Mouse (Mus musculus): ENCODE data around the gene Ehd4.

The Ehd4 gene

DNA sequence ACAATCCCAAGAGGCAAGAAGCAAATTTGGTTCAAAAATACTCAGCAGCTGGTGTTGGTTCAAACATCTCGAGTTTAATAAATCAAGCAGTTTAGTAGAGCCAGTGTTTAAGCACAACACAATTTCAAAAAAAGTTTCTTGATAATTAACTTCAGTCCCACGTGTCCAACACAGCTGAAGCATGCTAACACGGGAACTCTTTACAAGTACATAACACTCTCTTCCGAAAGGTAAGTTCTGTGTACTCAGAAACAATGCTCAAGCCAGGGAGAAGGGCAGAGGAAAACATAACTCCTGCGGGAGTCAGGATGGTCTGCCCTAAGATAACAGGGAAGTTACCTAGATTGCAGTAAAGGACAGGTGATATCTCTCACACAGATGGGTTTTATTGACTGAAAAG is 12.1 kb downstream of the Ehd4 start:
- no peak for DNase-seq

DNA sequence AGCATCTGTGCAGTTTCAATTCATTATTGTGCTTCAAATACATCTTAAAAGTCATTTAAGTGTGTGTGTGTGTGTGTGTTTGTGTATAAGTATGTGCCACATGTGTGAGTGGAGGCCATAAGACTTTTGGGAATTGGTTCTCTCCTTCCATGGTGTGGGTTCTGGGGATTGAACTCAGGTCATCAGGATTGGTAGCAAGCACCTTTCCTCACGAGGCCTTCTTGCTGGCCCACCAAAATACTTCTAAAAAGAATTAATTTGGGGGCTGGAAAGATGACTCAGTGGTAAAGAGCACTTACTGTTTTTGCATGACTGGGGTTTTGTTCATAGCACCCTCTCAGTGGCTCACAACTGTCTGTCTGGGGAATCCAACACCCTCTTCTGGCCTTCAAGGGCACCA is 12.7 kb downstream of the Ehd4 start:
- DNase-seq = no peak

DNA sequence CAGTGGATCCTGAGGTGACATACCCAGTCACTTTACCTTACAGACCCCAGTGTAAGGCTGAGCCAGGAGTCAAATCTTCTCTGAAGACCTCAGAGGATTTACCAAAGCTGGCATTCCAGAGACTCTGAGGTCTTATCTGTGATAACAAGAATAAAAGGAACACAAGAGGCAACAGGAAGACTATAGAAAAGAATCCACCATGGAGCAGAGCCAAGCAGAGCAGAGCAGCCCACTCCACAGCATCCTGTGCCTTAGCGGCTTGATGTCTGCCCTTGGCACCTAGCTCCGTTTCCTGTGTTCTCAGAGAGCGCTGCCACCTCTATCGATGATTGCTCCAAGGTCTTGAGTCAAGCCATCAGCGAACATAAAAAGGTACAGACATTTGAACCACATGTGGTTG is 14.1 kb downstream of the Ehd4 start:
- DNase-seq = peak in 1 of 2 experiments; percentile 22

DNA sequence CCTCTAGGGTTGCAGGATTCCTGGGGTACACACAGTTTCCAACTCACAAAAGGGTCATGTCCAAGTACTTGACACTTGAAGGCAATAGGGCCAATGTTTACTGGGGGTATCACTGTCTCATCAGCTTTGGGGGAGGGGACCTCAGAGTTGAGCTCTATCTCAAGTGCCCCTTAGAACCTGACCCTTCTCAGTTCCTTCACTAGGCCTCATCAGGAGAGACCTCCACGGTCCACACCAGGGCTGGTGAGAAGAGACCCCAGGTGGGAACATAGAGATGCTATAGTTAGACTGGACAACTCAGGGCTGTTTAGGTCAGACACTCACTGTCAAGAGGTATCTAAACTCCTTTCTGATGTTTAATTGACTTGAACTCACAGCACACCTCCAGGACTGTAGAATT is 15.3 kb downstream of the Ehd4 start:
- DNase-seq = no peak

DNA sequence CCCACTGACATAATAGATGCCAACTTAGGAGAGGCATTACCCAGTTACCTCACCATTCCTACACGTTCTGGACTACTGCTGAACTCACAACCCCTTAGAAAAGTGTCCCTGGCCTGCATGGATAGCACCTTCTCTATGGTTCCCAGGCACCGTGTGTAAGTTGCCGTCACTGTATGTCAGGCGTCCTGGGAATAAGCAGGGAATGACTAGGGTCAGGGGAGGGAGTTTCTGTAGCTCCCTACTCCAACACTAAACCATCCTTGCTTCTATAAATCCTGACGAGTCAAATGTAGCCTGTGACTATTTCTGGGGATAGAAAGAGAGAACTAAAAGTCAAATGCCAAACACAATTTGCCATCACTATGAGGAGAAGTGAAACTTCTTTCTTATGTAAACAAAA is 17.1 kb downstream of the Ehd4 start:
- no peak for DNase-seq

DNA sequence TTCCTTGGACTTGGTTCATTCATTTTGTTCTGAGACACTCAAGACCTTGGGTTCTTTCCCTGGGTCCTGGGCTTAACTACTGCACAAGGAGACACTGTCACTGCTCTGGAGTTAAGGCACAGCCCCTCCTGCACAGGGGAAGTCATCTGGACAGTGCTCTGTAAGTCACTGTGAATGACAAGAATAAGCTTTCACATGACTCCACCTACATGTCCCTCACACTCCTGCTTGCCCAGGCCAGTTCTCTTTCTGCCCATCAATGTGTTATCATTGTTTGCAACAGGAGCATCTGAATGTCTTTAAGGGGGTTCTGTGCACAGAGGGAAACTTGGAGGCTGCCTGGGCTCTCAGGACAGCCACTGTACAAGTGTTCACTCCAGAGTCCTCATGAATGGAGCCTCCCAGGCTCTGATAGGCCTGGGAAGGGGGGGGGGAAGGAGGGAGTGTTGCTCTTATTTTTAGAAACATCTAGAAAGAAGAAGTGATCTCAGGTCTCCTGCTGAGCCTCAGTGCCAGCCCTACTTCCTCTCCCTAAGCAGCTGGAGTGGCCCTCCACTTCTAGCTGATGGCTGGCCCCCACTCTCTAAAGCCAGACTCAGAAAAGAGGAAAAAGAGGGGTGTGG is 19.8 kb downstream of the Ehd4 start:
- no peak for DNase-seq

DNA sequence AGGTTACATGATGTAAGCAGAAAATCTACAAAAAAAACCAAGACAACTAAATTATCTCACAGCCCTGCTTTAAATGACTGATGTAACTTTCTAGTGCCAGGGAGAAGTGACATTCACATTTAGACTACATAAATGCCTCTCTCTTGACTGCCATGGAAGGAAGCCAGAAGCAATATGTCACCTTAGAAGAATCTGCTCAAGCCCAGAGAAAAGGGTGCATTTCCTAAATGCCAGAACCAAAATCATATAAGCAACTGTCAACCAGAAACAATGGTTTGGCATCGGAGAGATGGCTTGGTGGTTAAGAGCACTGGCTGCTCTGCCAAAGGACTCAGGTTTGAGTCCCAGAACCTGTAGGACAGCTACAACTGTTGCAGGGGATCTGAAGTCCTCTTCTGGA is 22.5 kb downstream of the Ehd4 start:
- DNase-seq = no peak

DNA sequence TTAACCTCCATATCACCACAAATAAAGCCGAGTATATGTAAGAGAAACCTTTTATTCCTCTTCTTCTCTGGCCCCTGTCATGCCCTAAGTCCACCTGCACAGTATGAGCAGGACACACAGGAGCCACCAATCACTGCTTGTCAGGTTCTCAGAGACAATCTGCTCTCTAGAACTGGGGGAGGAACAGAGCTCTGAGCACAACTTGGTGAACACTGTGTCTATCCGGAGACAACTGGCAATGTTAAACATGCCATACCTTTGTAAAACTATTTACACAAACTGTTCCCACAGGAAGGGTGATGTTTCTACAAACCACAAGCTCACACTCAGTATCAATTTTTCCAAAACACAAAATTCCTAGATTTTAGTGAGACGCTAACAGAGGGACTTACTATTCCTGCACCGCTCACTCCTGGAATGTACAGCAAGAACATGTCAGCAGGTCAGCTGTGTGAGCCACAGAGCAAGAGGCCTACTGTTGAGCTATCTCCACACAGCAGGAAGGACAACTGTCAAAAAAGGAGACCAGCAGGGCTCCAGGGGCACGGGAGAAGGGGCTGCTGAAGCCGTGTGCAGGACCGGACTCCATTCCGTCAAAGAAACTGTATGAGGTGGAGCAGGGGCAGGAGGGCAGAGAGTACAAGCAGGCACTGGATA is 25.0 kb downstream of the Ehd4 start:
- DNase-seq = no peak

DNA sequence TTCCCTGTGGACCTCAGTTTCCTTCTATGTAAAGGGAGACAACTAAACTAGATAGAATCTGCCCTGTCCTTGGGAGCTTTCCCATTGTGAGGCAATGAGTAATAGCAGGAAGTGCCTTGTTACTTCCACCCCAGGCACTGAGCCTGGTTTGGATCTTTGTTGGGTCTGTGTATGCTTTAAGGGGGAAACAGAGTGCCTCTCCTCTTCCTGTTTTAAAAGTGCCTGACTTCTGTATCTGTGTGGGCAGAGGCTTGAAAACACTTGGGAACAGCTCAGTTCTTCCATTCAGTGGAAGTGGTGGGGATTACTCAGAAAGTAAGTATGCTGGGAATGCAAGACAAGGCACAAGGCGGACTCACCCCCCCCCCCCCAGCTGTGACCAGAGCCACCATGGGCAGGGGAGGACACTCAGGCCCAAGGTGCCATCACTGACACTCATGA is 25.8 kb downstream of the Ehd4 start:
- DNase-seq = no peak

DNA sequence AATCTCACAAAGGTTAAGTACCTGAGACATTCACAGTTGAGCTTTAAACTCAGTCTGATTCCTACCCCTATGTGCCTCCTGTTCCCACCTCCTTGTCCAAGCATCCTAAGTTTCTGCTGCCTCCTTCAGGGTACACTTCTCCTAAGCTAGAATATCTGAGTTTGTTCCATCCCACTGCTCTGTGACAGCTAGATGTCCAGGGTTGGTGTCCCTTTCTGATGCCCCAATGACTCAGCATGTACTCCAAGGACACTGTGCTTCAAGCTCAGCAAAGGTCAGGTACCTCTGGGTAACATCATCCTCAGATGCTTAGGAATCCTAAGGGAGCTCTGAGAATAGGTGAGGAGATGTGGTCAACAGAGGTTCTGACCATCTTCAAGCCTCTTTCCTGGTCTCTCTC is 26.4 kb downstream of the Ehd4 start:
- DNase-seq = no peak

DNA sequence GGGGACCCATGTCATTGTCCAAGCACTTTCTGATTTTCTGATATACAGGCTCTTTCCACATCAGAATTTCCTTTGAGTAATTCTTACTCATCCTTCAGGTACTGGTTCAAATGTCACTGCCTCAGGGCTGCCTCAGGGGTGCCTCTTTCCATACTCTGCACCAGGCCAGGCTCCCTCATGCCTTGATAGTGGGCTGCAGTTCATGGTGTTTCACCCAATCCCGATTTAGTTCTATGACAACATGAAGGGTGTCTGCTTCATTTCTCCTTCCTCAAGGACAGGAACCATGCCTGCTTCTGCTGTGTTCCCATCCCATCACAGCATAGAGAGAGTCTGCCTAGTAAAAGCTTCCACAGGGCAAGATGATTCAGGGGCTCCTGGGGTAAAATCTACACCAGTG is 27.5 kb downstream of the Ehd4 start:
- no peak for DNase-seq

DNA sequence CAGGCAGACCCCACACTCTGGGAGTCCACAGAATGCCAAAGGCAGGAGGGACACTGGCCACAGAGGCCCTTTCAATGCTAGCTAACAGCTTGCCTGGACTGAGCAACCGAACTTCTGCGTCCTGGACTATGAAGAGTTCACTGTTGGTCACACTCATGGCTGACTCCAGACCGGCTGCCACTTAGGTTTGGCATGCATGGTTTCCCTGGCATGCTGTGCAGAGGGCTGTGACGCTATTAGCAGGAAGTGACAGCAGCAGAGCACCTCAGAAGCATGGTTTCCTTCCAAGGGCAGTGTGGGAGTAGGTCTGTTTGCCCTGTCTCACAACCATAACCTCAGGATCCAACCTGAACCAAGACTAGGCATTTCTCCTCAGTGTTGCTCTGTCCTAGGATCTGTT is 28.0 kb downstream of the Ehd4 start:
- DNase-seq = no peak

DNA sequence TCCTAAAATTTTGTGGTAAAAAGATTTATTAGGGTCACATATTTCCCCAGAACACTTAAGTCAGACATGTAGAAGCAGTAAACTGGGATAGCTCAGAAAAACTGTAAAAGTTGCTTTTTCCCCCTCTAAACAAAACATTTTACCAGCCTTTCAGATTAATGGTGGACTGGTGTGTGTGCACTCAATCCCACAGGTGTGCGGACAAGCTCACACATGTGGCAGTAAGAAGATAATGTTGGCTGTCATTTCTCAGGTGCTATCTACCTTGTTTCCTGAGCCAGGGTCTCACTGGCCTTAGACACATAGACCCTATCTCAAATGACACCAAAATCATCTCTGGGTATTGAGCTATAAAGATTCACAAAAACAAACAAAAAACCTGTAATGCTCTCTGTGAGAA is 28.9 kb downstream of the Ehd4 start:
- no peak for DNase-seq

DNA sequence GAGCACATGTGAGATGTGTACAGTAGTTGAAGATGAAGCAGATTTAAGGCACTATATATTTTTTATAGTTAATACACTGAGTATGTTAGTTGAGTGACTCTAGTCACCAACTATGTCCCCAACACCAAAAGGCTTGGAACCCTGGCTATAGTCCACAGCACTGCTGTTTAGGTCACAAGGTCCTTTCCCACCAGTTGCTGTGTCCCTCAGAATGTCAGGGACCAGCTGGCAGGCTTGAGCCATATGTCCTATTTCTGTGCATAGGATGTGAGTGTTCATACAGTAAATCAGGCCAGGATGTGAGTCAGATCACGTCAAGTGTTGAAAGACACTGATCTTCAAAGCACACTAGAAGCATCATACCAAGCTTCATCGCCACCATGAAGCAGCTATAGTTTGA is 29.5 kb downstream of the Ehd4 start:
- DNase-seq = no peak

DNA sequence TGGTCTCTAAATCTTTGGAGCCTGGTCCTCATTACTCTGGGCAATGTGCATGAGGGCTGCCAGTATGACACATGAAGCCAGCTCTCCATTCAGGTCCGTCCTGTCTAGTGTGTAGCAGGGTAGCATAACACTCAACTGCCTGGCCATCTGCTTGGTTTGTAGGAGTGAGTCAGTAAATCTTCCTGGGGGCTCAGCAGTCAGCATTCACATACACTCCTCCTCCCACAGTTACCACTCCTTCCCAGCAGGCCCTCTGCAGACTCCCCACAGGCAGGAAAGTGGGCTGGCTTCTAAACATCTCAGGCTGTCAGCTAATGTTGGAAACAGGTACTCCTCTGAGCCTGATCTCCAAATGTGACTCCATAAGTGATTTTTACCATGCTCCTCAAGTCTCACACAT is 30.3 kb downstream of the Ehd4 start:
- peak in 1 of 2 experiments; percentile 17 for DNase-seq

DNA sequence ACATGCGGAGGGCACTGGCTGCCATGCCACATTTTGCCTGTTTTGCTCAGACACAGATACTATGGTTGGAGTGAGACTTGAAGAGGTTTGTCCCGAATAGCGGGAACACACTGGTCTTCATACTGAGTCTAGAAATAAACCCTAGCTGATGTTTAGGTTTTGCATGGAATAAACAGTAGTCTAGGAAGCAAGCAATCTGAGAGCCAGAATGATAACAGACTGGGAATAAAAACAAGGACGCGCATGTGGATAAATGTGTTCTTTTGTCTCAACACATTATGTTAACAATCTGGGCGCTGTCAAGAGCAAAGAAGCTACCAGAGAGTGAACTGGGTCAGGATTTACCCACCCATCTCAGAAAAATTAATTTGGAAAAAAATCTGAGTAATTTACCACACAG is 31.4 kb downstream of the Ehd4 start:
- no peak for DNase-seq

DNA sequence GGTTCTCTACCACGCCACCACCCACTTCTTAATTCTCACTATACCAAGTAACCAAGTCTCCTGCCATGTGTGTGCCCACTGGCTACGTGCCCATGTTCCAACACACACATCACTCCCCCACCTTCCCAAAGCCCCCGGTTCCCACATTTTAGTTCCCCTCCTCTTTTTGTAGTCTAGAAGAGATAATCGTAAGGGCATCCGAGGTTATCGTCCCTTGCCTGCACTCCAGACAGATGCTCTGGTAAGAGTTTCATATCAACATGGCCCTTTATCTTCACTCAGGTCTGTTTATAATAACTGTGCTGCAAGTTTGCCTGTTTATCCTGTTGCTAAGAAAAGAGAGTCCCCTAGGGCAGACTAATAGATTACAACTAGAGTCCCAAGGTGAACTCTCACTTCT is 37.1 kb downstream of the Ehd4 start:
- no peak for DNase-seq

DNA sequence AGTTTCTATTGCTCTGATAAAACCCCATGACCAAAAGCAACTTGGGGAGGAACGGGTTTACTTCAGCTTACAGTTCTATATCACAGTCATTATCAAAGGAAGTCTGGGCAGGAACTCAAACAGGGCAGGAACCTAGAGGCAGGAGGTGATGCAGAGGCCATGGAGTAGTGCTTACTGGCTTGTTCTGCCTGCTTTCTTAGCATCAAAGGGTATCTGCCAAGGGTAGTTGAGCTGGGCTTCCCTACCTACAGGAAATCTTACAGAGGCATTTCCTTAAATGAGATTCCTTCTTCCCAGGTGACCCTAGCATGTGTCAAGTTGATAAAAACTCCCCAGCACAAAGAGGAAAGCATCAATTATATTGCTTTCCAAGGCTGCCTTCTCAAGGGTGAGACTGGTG is 38.0 kb downstream of the Ehd4 start:
- DNase-seq = no peak

DNA sequence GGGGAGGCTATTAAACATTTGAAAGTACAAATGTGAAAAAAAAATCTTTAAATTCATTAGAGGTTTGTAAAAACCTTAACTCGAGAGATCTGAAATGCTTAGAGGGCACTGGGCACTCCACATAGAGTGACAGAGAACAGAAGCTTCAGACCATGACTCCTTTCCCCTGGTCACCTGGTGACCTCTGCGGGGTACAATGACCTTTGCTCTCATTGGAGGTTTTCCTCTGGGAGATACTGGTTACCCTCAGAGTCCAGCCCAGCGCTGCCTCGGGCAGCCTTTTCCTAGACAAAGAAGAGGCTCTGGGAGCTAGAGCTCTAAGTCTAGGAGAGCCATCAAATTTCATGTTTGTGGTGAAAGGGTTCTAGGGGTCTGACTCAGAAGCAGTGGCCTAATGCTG is 39.4 kb downstream of the Ehd4 start:
- DNase-seq = no peak

DNA sequence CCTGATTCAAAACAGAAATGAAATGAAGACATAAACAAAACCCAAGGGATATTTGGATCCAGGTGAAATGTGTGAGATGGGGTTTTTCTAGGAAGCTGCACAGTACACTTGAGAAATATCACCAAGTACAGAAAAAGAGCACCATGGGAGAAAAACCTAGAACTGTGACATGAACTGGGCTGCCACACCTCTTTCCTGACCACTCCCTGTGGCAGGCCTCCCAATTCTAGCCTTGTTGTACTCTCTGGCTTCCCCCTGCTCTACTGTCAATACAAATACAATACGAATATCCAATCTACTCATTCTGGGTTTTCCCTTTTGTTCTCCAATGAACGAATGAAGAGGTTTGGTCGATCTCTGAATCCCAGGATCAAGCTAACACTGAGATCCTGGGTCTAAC is 40.4 kb downstream of the Ehd4 start:
- DNase-seq = no peak

DNA sequence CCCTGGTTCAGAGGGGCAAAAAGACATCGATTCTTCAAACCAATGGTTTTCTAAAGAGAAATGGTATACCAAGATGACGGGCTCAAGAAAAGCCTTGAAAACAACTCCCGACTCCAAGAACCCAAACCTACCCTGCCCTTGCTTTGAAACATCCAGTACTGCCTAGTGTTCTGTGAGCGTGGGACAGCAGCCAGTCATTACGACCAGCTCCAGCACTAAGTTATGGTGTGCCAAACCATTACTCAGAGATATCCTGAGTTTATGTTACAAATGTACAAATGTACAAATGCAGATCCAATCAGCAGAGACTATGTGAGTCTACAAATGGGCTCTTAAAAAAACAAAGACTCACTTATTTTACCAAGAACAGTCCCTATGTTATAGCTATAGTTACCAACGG is 40.9 kb downstream of the Ehd4 start:
- DNase-seq = no peak

DNA sequence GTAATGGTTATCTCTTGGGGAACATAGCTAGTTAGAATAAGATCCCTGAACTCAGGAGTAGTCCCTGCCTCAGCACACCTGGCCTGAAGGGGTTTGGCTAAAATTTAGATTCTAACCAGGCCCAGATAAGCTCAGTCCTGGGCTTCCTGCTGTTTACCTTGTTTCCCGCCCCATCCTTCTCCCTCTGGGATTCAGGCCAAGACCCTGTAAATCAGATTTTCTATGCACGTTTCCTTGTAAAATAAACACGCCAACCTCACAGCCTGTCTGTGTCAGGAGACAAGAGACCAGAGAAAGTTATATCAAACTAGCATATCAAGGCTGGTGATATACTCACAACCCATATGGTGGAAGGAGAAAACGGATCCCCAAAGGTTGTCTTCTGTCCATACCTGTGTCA is 42.8 kb downstream of the Ehd4 start:
- no peak for DNase-seq

DNA sequence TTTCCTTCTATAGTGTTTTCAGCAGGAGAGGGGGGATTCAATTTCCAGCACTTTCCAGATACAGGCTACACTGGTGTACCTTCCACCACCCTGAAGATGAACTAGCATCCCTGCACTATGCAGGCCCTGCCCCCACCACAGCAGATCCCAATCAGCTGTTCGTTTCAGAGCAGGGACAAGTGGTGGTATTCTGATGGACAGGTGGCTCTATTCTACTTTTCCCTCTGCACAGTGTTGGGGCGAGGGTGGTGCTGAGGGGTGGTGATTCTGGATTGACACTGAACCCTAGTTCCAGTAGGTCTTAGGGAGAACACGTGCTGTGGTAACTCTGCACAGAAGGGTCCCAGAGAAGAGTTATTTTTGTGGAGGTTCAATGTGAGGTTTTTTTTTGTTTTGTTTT is 43.2 kb downstream of the Ehd4 start:
- DNase-seq = no peak

DNA sequence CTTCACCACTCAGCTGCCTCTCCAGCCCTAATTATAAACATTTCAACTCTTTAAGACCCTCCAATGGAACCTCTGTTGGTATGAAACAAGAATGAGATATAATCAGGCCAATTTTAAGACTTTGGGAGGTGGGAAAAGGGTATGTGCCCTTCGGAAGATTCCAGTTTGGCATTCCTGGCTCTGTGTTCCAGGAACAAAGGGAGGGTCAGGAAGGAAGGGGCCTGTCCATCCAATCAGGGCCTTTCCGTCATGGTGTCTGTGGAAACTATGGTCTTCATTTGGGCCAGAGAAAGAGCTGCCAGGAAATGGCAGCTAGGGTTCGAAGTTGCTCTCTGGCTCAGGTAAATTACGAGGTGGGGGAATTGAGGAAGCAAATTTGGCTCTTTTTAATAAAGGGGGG is 46.3 kb downstream of the Ehd4 start:
- no peak for DNase-seq

DNA sequence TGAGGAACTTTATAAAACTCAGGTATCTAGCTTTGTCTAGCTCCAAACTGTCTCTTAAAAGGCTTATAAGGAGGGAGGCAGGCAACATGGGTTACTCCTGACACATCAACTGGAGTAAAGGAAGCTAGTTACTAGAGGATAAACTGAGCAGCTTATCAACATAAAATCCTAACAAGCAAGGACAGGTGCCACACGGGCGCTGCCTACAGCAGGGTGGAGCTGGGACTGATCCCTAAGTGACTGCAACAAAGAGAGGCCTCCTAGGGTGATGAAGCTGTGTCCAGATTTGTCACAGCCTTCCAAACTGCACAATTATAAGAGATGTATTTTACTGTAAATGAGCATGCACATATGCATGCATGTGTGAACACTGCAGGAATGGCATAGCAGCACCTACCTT is 47.0 kb downstream of the Ehd4 start:
- DNase-seq = no peak
